Mouse (Mus musculus): Measurements from ENCODE around the gene Gm5771.
"Not testable (repeated sequence)": the region's sequence is repeated elsewhere in the genome, so short reads cannot be mapped to it uniquely, and the experiment has no call there.

Gene Gm5771

GRCm38 (mm10) chr6:41392056-41392455 is at the start of gene Gm5771:
Gene Gm5771 (plus strand): TSS chr6:41392356.
- DNase-seq (ENCODE audit: low spot score in 2 of 2): not testable (repeated sequence)

- DNase-seq (ENCODE audit: low spot score in 2 of 2): no peak
Observed at GRCm38 (mm10) chr6:41353932-41354331, 38.2 kb upstream of the Gm5771 start, which contains the start of gene Try10. Gene Try10 (plus strand): TSS chr6:41354105.

DNA sequence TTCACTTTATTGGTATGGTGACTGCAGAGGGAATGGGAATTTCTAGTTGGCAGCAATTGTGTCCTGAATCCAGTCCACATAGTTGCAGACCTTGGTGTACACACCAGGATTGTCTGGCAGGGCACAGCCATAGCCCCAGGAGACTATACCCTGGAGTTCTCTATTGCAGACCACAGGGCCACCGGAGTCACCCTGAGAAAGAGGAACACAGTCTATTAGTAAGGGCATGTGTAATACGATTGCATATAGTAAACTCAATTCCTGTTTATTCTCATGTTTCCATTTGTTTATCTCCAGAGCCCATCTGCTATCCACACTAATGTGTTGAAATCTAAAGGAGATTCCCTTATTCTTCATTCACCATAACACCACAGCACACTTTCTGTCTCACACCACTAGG is 18.4 kb upstream of the Gm5771 start:
- DNase-seq (ENCODE audit: low spot score in 2 of 2): not testable (repeated sequence)

DNA sequence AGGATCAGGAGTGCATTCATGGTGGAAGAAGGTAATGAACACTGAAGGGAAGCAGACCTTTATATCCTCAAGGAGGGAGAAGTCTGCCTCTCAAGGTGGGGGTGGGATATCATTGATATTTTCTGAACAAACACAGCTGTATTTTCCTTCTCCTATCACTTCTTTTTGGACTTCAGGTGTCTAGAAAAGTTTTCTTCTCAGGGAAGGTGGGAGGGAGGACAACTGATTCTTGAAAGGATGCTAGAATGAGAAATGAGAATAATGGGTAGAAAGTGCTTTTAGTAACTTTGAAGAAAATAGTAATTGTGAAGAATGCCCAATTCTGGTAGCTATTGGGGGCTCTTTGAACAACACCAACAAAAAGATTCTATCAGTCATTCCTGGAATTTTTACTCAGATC is 14.6 kb upstream of the Gm5771 start, which contains the start of gene Prss3:
TSS of gene Prss3 (minus strand) at position 101 of the 400 bp plus-strand sequence.
- DNase-seq (ENCODE audit: low spot score in 2 of 2): not testable (repeated sequence)

DNA sequence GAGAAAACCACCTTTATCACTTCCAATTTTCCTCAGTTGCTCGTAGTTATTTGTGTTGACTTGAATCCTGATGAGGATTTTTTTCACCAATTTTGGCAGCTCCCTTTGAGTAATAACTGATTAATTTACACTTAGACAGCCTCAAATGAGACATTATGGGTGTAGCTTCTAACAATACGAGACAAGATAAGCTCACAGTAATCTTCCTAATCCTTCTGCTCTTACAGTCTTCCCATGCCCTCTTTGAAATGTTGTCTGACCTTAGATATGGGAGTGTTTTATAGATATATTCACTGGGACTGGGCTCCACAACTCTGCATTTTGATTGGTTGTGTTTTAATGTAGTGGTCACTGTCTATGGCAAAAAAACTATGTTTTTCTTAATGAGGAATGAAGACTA is 5.4 kb upstream of the Gm5771 start:
- DNase-seq (ENCODE audit: low spot score in 2 of 2): no peak

GRCm38 (mm10) chr6:41391640-41392039 is 516 bp upstream of the Gm5771 start:
- not testable (repeated sequence) for DNase-seq (ENCODE audit: low spot score in 2 of 2)

DNA sequence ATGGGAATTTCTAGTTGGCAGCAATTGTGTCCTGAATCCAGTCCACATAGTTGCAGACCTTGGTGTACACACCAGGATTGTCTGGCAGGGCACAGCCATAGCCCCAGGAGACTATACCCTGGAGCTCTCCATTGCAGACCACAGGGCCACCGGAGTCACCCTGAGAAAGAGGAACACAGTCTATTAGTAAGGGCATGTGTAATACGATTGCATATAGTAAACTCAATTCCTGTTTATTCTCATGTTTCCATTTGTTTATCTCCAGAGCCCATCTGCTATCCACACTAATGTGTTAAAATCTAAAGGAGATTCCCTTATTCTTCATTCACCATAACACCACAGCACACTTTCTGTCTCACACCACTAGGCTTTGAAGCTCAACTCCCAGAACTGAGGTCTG is 50.1 kb downstream of the Gm5771 start:
- DNase-seq (ENCODE audit: low spot score in 2 of 2): not testable (repeated sequence)

DNA sequence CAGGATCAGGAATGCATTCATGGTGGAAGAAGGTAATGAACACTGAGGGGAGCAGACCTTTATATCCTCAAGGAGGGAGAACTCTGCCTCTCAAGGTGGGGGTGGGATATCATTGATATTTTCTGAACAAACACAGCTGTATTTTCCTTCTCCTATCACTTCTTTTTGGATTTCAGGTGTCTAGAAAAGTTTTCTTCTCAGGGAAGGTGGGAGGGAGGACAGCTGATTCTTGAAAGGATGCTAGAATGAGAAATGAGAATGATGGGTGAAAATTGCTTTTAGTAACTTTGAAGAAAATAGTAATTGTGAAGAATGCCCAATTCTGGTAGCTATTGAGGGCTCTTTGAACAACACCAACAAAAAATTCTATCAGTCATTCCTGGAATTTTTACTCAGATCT is 53.9 kb downstream of the Gm5771 start, which contains the start of gene Gm10334:
TSS of gene Gm10334 (minus strand) at position 101 of the 400 bp plus-strand sequence.
- DNase-seq (ENCODE audit: low spot score in 2 of 2): not testable (repeated sequence)
